Mouse (Mus musculus) forebrain, embryonic 13.5 days (tissue): ENCODE data around the gene Galnt18. TPM values are rescaled to one million over a fixed set of nuclear protein-coding genes. Genes with fewer than 3 reads are reported as not detected.

Source experiments
- ATAC-seq: fragments of 200-750 bp; cut with Nextera tagmentation; 2 replicates; pipeline ENCODE4 v1.8.0; 2017
- H3K27ac ChIP-seq: fragments of 300-500 bp; sonication (generic); 2 replicates; pipeline ENCODE4 v1.5.1; 2015; ENCODE audit warnings: inconsistent platforms, mild to moderate bottlenecking, moderate library complexity
- H3K27me3 ChIP-seq: fragments of 300-500 bp; sonication (generic); 2 replicates; pipeline ENCODE4 v1.6.1; 2015; ENCODE audit warnings: mild to moderate bottlenecking, inconsistent platforms
- H3K36me3 ChIP-seq: fragments of 300-500 bp; sonication (generic); 2 replicates; pipeline ENCODE4 v1.6.1; 2015; ENCODE audit warnings: mild to moderate bottlenecking, inconsistent platforms; ENCODE audit not compliant: poor library complexity, severe bottlenecking
- H3K4me1 ChIP-seq: fragments of 300-500 bp; sonication (generic); 2 replicates; pipeline ENCODE4 v1.6.1; 2015; ENCODE audit warnings: inconsistent platforms
- H3K4me2 ChIP-seq: fragments of 300-500 bp; sonication (generic); 2 replicates; pipeline ENCODE4 v1.6.1; 2015; ENCODE audit warnings: inconsistent platforms, mild to moderate bottlenecking, moderate library complexity
- H3K4me3 ChIP-seq: fragments of 300-500 bp; sonication (generic); 2 replicates; pipeline ENCODE4 v1.5.1; 2015; ENCODE audit warnings: mild to moderate bottlenecking, inconsistent platforms
- H3K9ac ChIP-seq: fragments of 300-500 bp; sonication (generic); 2 replicates; pipeline ENCODE4 v1.6.1; 2015; ENCODE audit warnings: mild to moderate bottlenecking, inconsistent platforms
- H3K9me3 ChIP-seq: fragments of 300-500 bp; sonication (generic); replicated peaks from 2 replicates; pipeline ENCODE4 v1.6.1; 2016; ENCODE audit warnings: inconsistent platforms
- WGBS: fragments of 180-500 bp; shearing (Covaris S2); methylation state at CpG from one replicate; pipeline ENCODE4 v1.1.7; 2015; 5-methylcytosine and 5-hydroxymethylcytosine counted together
- polyA plus RNA-seq: library from polyadenylated mRNA; unstranded; fragments of >200 nt; fragmentation: Nextera tagmentation; extraction: Ambion mirVana; gene quantifications from 2 replicates; pipeline ENCODE4 v1.2.1, GENCODE M21; 2015

The Galnt18 gene
- polyA plus RNA-seq, 1 experiment from 2014 or later = 4.6 TPM

- Histone ChIP-seq H3K27me3 (no peaks in the 10 kb centered on the region), H3K9me3 (no peaks in the 10 kb centered on the region), H3K9ac (no peak overlapping the region), H3K4me3 (no peak overlapping the region), H3K4me1 (no peaks in the 10 kb centered on the region), H3K4me2 (no peak overlapping the region), H3K36me3 (no peaks in the 10 kb centered on the region), H3K27ac (no peak overlapping the region)
- no peak for ATAC-seq
- 78% methylated on average over 4 of the region's 4 CpGs for WGBS
Observed at GRCm38 (mm10) chr7:111658579-111658978, 121.2 kb downstream of the Galnt18 start.

GRCm38 (mm10) chr7:111655002-111655401 lies 124.8 kb downstream of the Galnt18 start:
- Histone ChIP-seq H3K9ac (no peak overlapping the region), H3K9me3 (no peaks in the 10 kb centered on the region)
- 95% methylated on average over 8 of the region's 8 CpGs for WGBS

GRCm38 (mm10) chr7:111654526-111654925 lies 125.3 kb downstream of the Galnt18 start:
- H3K9ac ChIP-seq = no peak overlapping the region
- no peak for ATAC-seq
- no peaks in the 10 kb centered on the region for H3K27me3 ChIP-seq
- H3K36me3 ChIP-seq = no peaks in the 10 kb centered on the region
- H3K4me1 ChIP-seq = no peaks in the 10 kb centered on the region
- H3K9me3 ChIP-seq = no peaks in the 10 kb centered on the region
- H3K27ac ChIP-seq = no peak overlapping the region
- H3K4me2 ChIP-seq = no peak overlapping the region
- H3K4me3 ChIP-seq = no peak overlapping the region

More at GRCm38 (mm10) chr7:111655002-111655401, 124.8 kb downstream of the Galnt18 start:
- H3K27me3 ChIP-seq = no peaks in the 10 kb centered on the region
- no peak overlapping the region for H3K27ac ChIP-seq
- H3K36me3 ChIP-seq = no peaks in the 10 kb centered on the region
- ATAC-seq = no peak
- no peak overlapping the region for H3K4me2 ChIP-seq
- no peaks in the 10 kb centered on the region for H3K4me1 ChIP-seq
- no peak overlapping the region for H3K4me3 ChIP-seq

GRCm38 (mm10) chr7:111644362-111644761 lies 135.4 kb downstream of the Galnt18 start:
- H3K4me1 ChIP-seq = no peaks in the 10 kb centered on the region
- H3K27me3 ChIP-seq = no peaks in the 10 kb centered on the region
- H3K27ac ChIP-seq = no peak overlapping the region
- H3K4me2 ChIP-seq = no peak overlapping the region
- no peak overlapping the region for H3K9ac ChIP-seq
- no peaks in the 10 kb centered on the region for H3K36me3 ChIP-seq
- no peaks in the 10 kb centered on the region for H3K9me3 ChIP-seq
- no peak for ATAC-seq
- no peak overlapping the region for H3K4me3 ChIP-seq

- Histone ChIP-seq H3K36me3 (no peaks in the 10 kb centered on the region), H3K27ac (no peak overlapping the region), H3K4me2 (no peak overlapping the region), H3K4me3 (no peak overlapping the region), H3K9me3 (no peaks in the 10 kb centered on the region), H3K4me1 (0 out of 2 replicates have a peak, but pooled peaks cover 6% of the 10 kb centered on the region), H3K9ac (no peak overlapping the region), H3K27me3 (no peaks in the 10 kb centered on the region)
- no peak for ATAC-seq
- WGBS = 88% methylated on average over 2 of the region's 2 CpGs
Observed at GRCm38 (mm10) chr7:111638899-111639298, 140.9 kb downstream of the Galnt18 start.

- Histone ChIP-seq H3K9ac (no peak overlapping the region), H3K27me3 (no peaks in the 10 kb centered on the region), H3K9me3 (no peaks in the 10 kb centered on the region), H3K4me3 (no peak overlapping the region), H3K36me3 (no peaks in the 10 kb centered on the region), H3K4me1 (0 out of 2 replicates have a peak, but pooled peaks cover 6% of the 10 kb centered on the region), H3K27ac (no peak overlapping the region), H3K4me2 (no peak overlapping the region)
- ATAC-seq = no peak
- WGBS = 65% methylated on average over 5 of the region's 5 CpGs
Observed at GRCm38 (mm10) chr7:111638465-111638864, 141.3 kb downstream of the Galnt18 start.

- no peak for ATAC-seq
- Histone ChIP-seq H3K9ac (no peak overlapping the region), H3K4me2 (no peak overlapping the region), H3K9me3 (no peaks in the 10 kb centered on the region), H3K4me3 (no peak overlapping the region), H3K4me1 (0 out of 2 replicates have a peak, but pooled peaks cover 6% of the 10 kb centered on the region), H3K27me3 (no peaks in the 10 kb centered on the region), H3K27ac (no peak overlapping the region), H3K36me3 (no peaks in the 10 kb centered on the region)
- WGBS = 67% methylated on average over 2 of the region's 2 CpGs
Observed at GRCm38 (mm10) chr7:111637866-111638448, 141.8 kb downstream of the Galnt18 start.

GRCm38 (mm10) chr7:111636503-111636902 lies 143.3 kb downstream of the Galnt18 start:
- 84% methylated on average over 5 of the region's 5 CpGs for WGBS
- Histone ChIP-seq H3K4me1 (0 out of 2 replicates have a peak, but pooled peaks cover 6% of the 10 kb centered on the region), H3K27me3 (no peaks in the 10 kb centered on the region), H3K4me2 (no peak overlapping the region), H3K9me3 (no peaks in the 10 kb centered on the region), H3K36me3 (no peaks in the 10 kb centered on the region), H3K27ac (no peak overlapping the region), H3K9ac (no peak overlapping the region), H3K4me3 (no peak overlapping the region)
- no peak for ATAC-seq

- no peaks in the 10 kb centered on the region for H3K36me3 ChIP-seq
- H3K9ac ChIP-seq = no peak overlapping the region
- no peak overlapping the region for H3K4me3 ChIP-seq
- no peak for ATAC-seq
- H3K27me3 ChIP-seq = no peaks in the 10 kb centered on the region
- 0 out of 2 replicates have a peak, but pooled peaks cover 4% of the 10 kb centered on the region for H3K4me1 ChIP-seq
- no peak overlapping the region for H3K4me2 ChIP-seq
- H3K27ac ChIP-seq = no peak overlapping the region
- H3K9me3 ChIP-seq = no peaks in the 10 kb centered on the region
- 86% methylated on average over 4 of the region's 4 CpGs for WGBS
Observed at GRCm38 (mm10) chr7:111631265-111631664, 148.5 kb downstream of the Galnt18 start.

- Histone ChIP-seq H3K9me3 (no peaks in the 10 kb centered on the region), H3K36me3 (no peaks in the 10 kb centered on the region), H3K27ac (no peak overlapping the region), H3K27me3 (no peaks in the 10 kb centered on the region), H3K4me2 (no peak overlapping the region), H3K4me3 (no peak overlapping the region), H3K4me1 (0 out of 2 replicates have a peak, but pooled peaks cover 4% of the 10 kb centered on the region), H3K9ac (no peak overlapping the region)
- WGBS = 72% methylated on average over 2 of the region's 2 CpGs
- no peak for ATAC-seq
Observed at GRCm38 (mm10) chr7:111626232-111626631, 153.5 kb downstream of the Galnt18 start.

GRCm38 (mm10) chr7:111625736-111626135 lies 154.0 kb downstream of the Galnt18 start:
- H3K27me3 ChIP-seq = no peaks in the 10 kb centered on the region
- no peak overlapping the region for H3K4me2 ChIP-seq
- no peak overlapping the region for H3K9ac ChIP-seq
- H3K27ac ChIP-seq = no peak overlapping the region
- H3K9me3 ChIP-seq = no peaks in the 10 kb centered on the region
- ATAC-seq = no peak
- WGBS = 88% methylated on average over 5 of the region's 5 CpGs
- no peak overlapping the region for H3K4me3 ChIP-seq
- 0 out of 2 replicates have a peak, but pooled peaks cover 1% of the 10 kb centered on the region for H3K4me1 ChIP-seq
- no peaks in the 10 kb centered on the region for H3K36me3 ChIP-seq

GRCm38 (mm10) chr7:111616231-111616937 lies 163.4 kb downstream of the Galnt18 start:
- 65% methylated on average over 16 of the region's 16 CpGs for WGBS
- Histone ChIP-seq H3K36me3 (no peaks in the 10 kb centered on the region), H3K9ac (no peak overlapping the region), H3K9me3 (no peaks in the 10 kb centered on the region), H3K27me3 (no peaks in the 10 kb centered on the region), H3K27ac (no peak overlapping the region), H3K4me1 (no peaks in the 10 kb centered on the region), H3K4me2 (no peak overlapping the region), H3K4me3 (no peak overlapping the region)
- ATAC-seq = no peak
